Mouse (Mus musculus) hindbrain, embryonic 14.5 days (tissue): ENCODE measurements around the gene Gm21992. TPM values are rescaled to one million over a fixed set of nuclear protein-coding genes. Genes with fewer than 3 reads are reported as not detected.

Experiments
- ATAC-seq: fragments of 200-750 bp; cut with Nextera tagmentation; 2 replicates; pipeline ENCODE4 v1.8.0; 2017; ENCODE audit warnings: moderate number of reproducible peaks, mild to moderate bottlenecking, moderate TSS enrichment, moderate library complexity; ENCODE audit not compliant: low FRiP score
- DNase-seq: peaks from one replicate; pipeline ENCODE4 v3.0.0-alpha.2; 2015; ENCODE audit warnings: low spot score
- H3K27ac ChIP-seq: fragments of 300-500 bp; sonication (generic); 2 replicates; pipeline ENCODE4 v1.5.1; 2014; ENCODE audit warnings: mild to moderate bottlenecking, moderate library complexity
- H3K27me3 ChIP-seq: fragments of 300-500 bp; sonication (generic); 2 replicates; pipeline ENCODE4 v1.6.1; 2014; ENCODE audit warnings: mild to moderate bottlenecking, low read length, mixed read lengths; ENCODE audit not compliant: control insufficient read depth, insufficient read depth
- H3K36me3 ChIP-seq: fragments of 300-500 bp; sonication (generic); replicated peaks from 2 replicates; pipeline ENCODE4 v1.6.1; 2014; ENCODE audit not compliant: control insufficient read depth, insufficient read depth
- H3K4me1 ChIP-seq: fragments of 300-500 bp; sonication (generic); replicated peaks from 2 replicates; pipeline ENCODE4 v1.6.1; 2014; ENCODE audit warnings: antibody characterized with exemption, low read length, mixed read lengths; ENCODE audit not compliant: control insufficient read depth, insufficient read depth
- H3K4me2 ChIP-seq: fragments of 300-500 bp; sonication (generic); replicated peaks from 2 replicates; pipeline ENCODE4 v1.6.1; 2014; ENCODE audit warnings: mild to moderate bottlenecking, moderate library complexity
- H3K4me3 ChIP-seq: fragments of 300-500 bp; sonication (generic); replicated peaks from 2 replicates; pipeline ENCODE4 v1.5.1; 2014; ENCODE audit warnings: mild to moderate bottlenecking, low read length
- H3K9ac ChIP-seq: fragments of 300-500 bp; sonication (generic); 2 replicates; pipeline ENCODE4 v1.6.1; 2014
- H3K9me3 ChIP-seq: fragments of 300-500 bp; sonication (generic); 2 replicates; pipeline ENCODE4 v1.6.1; 2016; ENCODE audit warnings: low read length; ENCODE audit not compliant: control insufficient read depth
- WGBS: fragments of 180-500 bp; shearing (Covaris S2); extraction: QIAGEN DNeasy Blood & Tissue Kit; methylation state at CpG from one replicate; pipeline ENCODE4 v1.1.7; 2014; 5-methylcytosine and 5-hydroxymethylcytosine counted together
- polyA plus RNA-seq: library from polyadenylated mRNA; unstranded; fragments of >200 nt; fragmentation: Nextera tagmentation; extraction: Ambion mirVana; gene quantifications from 2 replicates; pipeline ENCODE4 v1.2.1, GENCODE M21; 2014

The Gm21992 gene
- polyA plus RNA-seq = 8.6 and 10.5 TPM in 2 replicates

- no peaks in the 10 kb centered on the region for H3K9me3 ChIP-seq
- under 1% methylated on average over 83 of the region's 83 CpGs for WGBS
- H3K27me3 ChIP-seq = no peaks in the 10 kb centered on the region
- H3K27ac ChIP-seq = peak within 1 kb of the TSS; percentile 91
- peak within 1 kb of the TSS; percentile 79 for H3K9ac ChIP-seq
- H3K4me2 ChIP-seq = peak within 1 kb of the TSS; percentile 93
- peak; percentile 97 for DNase-seq
- H3K4me3 ChIP-seq = peak within 1 kb of the TSS; percentile 79
- H3K36me3 ChIP-seq = no peaks in the 10 kb centered on the region
- ATAC-seq = peak; percentile 98
- peaks cover 28% of the 10 kb centered on the region for H3K4me1 ChIP-seq
Observed at GRCm38 (mm10) chr19:4811063-4811908, at the start of gene Gm21992, which contains the start of gene Rbm14. Gene Gm21992 (minus strand): TSS chr19:4811612. Gene Rbm14 (minus strand): TSS chr19:4811634.

- no peak overlapping the region for H3K9ac ChIP-seq
- H3K36me3 ChIP-seq = peaks cover 20% of the 10 kb centered on the region
Observed at GRCm38 (mm10) chr19:4859081-4859480, 47.7 kb upstream of the Gm21992 start.

GRCm38 (mm10) chr19:4855951-4856350 is 44.5 kb upstream of the Gm21992 start:
- no peak for DNase-seq
- Histone ChIP-seq H3K27ac (no peak overlapping the region), H3K4me3 (peak overlapping the region; percentile 59; the same call in 1 of the 2 replicates), H3K4me2 (peak overlapping the region; percentile 66), H3K4me1 (peaks cover 7% of the 10 kb centered on the region; the same call in 1 of the 2 replicates), H3K27me3 (no peaks in the 10 kb centered on the region), H3K9ac (no peak overlapping the region), H3K9me3 (no peaks in the 10 kb centered on the region), H3K36me3 (peaks cover 20% of the 10 kb centered on the region)
- no peak for ATAC-seq
- 71% methylated on average over 4 of the region's 4 CpGs for WGBS

More at GRCm38 (mm10) chr19:4859081-4859480, 47.7 kb upstream of the Gm21992 start:
- Histone ChIP-seq H3K4me1 (peaks cover 7% of the 10 kb centered on the region; the same call in 1 of the 2 replicates), H3K27me3 (no peaks in the 10 kb centered on the region), H3K4me3 (no peak overlapping the region), H3K27ac (no peak overlapping the region), H3K4me2 (no peak overlapping the region), H3K9me3 (no peaks in the 10 kb centered on the region)
- WGBS = 78% methylated on average over 6 of the region's 6 CpGs
- ATAC-seq = no peak
- DNase-seq = no peak

- Histone ChIP-seq H3K27ac (no peak overlapping the region), H3K9ac (peak overlapping the region; percentile 71), H3K4me3 (peak overlapping the region; percentile 59), H3K4me1 (peaks cover 7% of the 10 kb centered on the region; the same call in 1 of the 2 replicates), H3K9me3 (no peaks in the 10 kb centered on the region), H3K4me2 (peak overlapping the region; percentile 66), H3K36me3 (peaks cover 20% of the 10 kb centered on the region), H3K27me3 (no peaks in the 10 kb centered on the region)
- no peak for ATAC-seq
- no peak for DNase-seq
- WGBS = 1% methylated on average over 14 of the region's 14 CpGs
Observed at GRCm38 (mm10) chr19:4855470-4855820, 44.0 kb upstream of the Gm21992 start.

- DNase-seq = peak; percentile 84
- peaks cover 17% of the 10 kb centered on the region for H3K36me3 ChIP-seq
- peak; percentile 92 for ATAC-seq
- WGBS = 4% methylated on average over 45 of the region's 45 CpGs
- H3K4me3 ChIP-seq = peak within 1 kb of the TSS; percentile 59
- H3K27ac ChIP-seq = no peak within 1 kb of the TSS
- no peaks in the 10 kb centered on the region for H3K27me3 ChIP-seq
- peaks cover 7% of the 10 kb centered on the region; the same call in 1 of the 2 replicates for H3K4me1 ChIP-seq
- H3K9ac ChIP-seq = peak within 1 kb of the TSS; percentile 71
- peak within 1 kb of the TSS; percentile 66 for H3K4me2 ChIP-seq
- H3K9me3 ChIP-seq = no peaks in the 10 kb centered on the region
Observed at GRCm38 (mm10) chr19:4854552-4855469, 43.4 kb upstream of the Gm21992 start, which contains the start of gene Ctsf. Gene Ctsf (plus strand): TSS chr19:4855130.

GRCm38 (mm10) chr19:4850281-4850680 is 38.9 kb upstream of the Gm21992 start:
- no peak overlapping the region for H3K9ac ChIP-seq
- no peak overlapping the region for H3K27ac ChIP-seq
- H3K4me1 ChIP-seq = no peaks in the 10 kb centered on the region
- no peaks in the 10 kb centered on the region for H3K27me3 ChIP-seq
- no peak for DNase-seq
- ATAC-seq = no peak
- no peaks in the 10 kb centered on the region for H3K9me3 ChIP-seq
- H3K4me3 ChIP-seq = no peak overlapping the region
- H3K36me3 ChIP-seq = no peaks in the 10 kb centered on the region
- no peak overlapping the region for H3K4me2 ChIP-seq
- 43% methylated on average over 5 of the region's 5 CpGs for WGBS

- Histone ChIP-seq H3K9me3 (no peaks in the 10 kb centered on the region), H3K27ac (no peak overlapping the region), H3K9ac (no peak overlapping the region), H3K4me3 (no peak overlapping the region), H3K36me3 (no peaks in the 10 kb centered on the region), H3K4me2 (no peak overlapping the region), H3K4me1 (no peaks in the 10 kb centered on the region), H3K27me3 (no peaks in the 10 kb centered on the region)
- 49% methylated on average over 4 of the region's 4 CpGs for WGBS
- ATAC-seq (no peak), DNase-seq (no peak)
Observed at GRCm38 (mm10) chr19:4849800-4850199, 38.4 kb upstream of the Gm21992 start.

GRCm38 (mm10) chr19:4847490-4847889 is 36.1 kb upstream of the Gm21992 start:
- no peaks in the 10 kb centered on the region for H3K4me1 ChIP-seq
- no peaks in the 10 kb centered on the region for H3K9me3 ChIP-seq
- no peaks in the 10 kb centered on the region for H3K36me3 ChIP-seq
- no peak overlapping the region for H3K4me3 ChIP-seq
- WGBS = 45% methylated on average over 7 of the region's 7 CpGs
- H3K9ac ChIP-seq = no peak overlapping the region
- DNase-seq (no peak), ATAC-seq (no peak)
- no peak overlapping the region for H3K27ac ChIP-seq
- no peaks in the 10 kb centered on the region; the same call in 1 of the 2 replicates for H3K27me3 ChIP-seq
- no peak overlapping the region for H3K4me2 ChIP-seq

GRCm38 (mm10) chr19:4845846-4846245 is 34.4 kb upstream of the Gm21992 start:
- H3K4me2 ChIP-seq = no peak overlapping the region

More at GRCm38 (mm10) chr19:4845846-4846245, 34.4 kb upstream of the Gm21992 start:
- DNase-seq = no peak
- Histone ChIP-seq H3K4me3 (no peak overlapping the region), H3K27me3 (peaks cover 11% of the 10 kb centered on the region), H3K27ac (no peak overlapping the region), H3K9ac (no peak overlapping the region), H3K4me1 (no peaks in the 10 kb centered on the region), H3K9me3 (no peaks in the 10 kb centered on the region), H3K36me3 (no peaks in the 10 kb centered on the region)
- ATAC-seq = no peak
- WGBS = 76% methylated on average over 2 of the region's 2 CpGs
